Mouse (Mus musculus) lung, adult 2 months (tissue): ENCODE measurements at regions not wholly inside any gene's neighbourhood (a gene's known extent, or its start where the extent isn't known, plus 50 kb on each side); places are given as distances from the start of the nearest gene placed in this dataset.

ENCODE experiments used
- DNase-seq: peaks from one replicate; pipeline ENCODE4 v3.0.0; 2022
- H3K4me1 ChIP-seq: fragments of 200-500 bp; 2 replicates; pipeline ENCODE4 v1.6.1; 2011; ENCODE audit warnings: low read length; ENCODE audit not compliant: control insufficient read depth, insufficient read depth
- H3K4me3 ChIP-seq: fragments of 200-500 bp; replicated peaks from 2 replicates; pipeline ENCODE3; 2011; ENCODE audit warnings: low read depth, mild to moderate bottlenecking, control low read depth, low read length; ENCODE audit errors: extremely low read depth
- CTCF ChIP-seq: fragments of 200-500 bp; IDR thresholded peaks from 2 replicates; pipeline ENCODE4 v1.5.1; 2011; ENCODE audit warnings: mild to moderate bottlenecking, low read length, control low read depth; ENCODE audit not compliant: insufficient read depth
- POLR2A ChIP-seq: fragments of 200-500 bp; IDR thresholded peaks from 2 replicates; pipeline ENCODE4 v1.6.1; 2011; ENCODE audit warnings: low read depth, mild to moderate bottlenecking, control low read depth, low read length, borderline replicate concordance; ENCODE audit errors: extremely low read depth
- WGBS: fragments of 180-500 bp; shearing (Covaris S2); methylation state at CpG from one replicate; pipeline ENCODE4 v1.1.7; 2018; 5-methylcytosine and 5-hydroxymethylcytosine counted together

DNA sequence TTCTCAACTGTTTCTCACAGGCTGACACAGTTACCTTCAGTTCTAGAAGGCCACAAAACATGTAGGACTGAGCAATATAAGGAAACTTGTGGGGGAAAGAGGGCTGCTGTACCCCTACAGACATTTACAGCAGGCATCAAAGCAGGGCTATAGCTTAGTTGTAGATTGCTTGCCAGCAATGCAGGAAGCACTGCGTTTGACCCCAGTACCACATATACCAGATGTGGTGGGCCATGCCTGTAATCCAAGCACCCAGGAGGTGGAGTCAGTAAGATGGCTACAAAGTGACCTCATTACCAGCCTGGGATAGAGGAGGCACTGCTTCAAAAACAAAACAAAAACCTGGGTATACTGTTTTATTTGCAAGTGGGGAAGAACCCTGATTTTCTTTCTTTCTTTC, 165.3 kb upstream of the Bcl6 start:
- 37% methylated on average over 1 of the region's 1 CpGs for WGBS

DNA sequence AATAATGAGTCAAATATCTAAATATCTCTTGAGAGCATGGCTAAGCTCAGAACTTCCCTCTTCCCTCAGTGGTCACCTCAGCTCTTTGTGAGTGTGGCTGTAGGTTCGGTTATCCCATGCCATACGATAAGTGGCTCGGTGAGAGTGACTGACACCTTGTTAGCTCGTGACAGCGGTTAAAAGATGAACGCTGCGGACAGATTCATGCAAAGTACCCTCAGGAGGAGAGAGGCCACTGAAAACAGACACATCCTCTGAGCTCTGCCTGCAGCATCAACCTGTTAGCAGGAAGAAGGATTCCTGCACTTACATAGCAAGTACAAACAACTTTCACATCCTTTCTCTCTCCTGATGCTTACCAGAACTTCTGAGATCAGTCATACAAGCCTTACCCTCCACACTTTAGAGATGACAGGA, 163.2 kb upstream of the Bcl6 start:
- DNase-seq: no peak
- Histone ChIP-seq H3K4me3 (no peak overlapping the region), H3K4me1 (no peaks in the 10 kb centered on the region)
- TF ChIP-seq CTCF (no peak), POLR2A (no peak)
- WGBS: 46% methylated on average over 7 of the region's 7 CpGs

More for the DNA sequence above, 165.3 kb upstream of the Bcl6 start:
- no peak for TF ChIP-seq POLR2A
- no peak for TF ChIP-seq CTCF
- no peak for DNase-seq
- no peaks in the 10 kb centered on the region for H3K4me1 ChIP-seq
- H3K4me3 ChIP-seq: no peak overlapping the region

DNA sequence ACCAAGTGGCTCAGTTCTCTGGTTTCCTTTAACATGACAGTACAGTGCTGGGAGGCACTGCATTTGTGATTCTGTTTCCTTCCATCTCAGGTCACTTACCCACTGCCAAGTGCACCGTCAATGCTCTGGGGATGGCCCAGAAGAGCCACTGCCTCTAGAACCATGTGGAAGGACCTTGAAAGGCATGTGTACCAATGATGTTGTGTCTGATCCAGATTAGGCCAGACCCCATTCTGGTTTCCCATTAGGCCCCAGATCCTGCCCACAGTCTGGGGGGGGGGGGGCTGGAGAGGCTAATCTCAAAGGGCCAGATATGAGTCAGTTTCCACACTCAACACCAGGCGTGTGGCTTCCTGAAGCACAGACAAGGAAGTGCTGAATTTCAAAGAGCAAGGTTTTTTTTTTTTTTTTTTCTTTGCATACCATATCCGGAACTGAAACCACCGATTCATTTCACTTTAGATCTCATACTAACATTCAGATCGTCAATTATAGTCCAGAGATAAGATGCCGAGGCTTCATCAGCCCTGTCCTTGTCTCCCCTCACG, 162.6 kb upstream of the Bcl6 start:
- H3K4me3 ChIP-seq: no peak overlapping the region
- no peaks in the 10 kb centered on the region for H3K4me1 ChIP-seq
- no peak for DNase-seq
- TF ChIP-seq CTCF (no peak), POLR2A (no peak)
- 36% methylated on average over 7 of the region's 7 CpGs for WGBS

DNA sequence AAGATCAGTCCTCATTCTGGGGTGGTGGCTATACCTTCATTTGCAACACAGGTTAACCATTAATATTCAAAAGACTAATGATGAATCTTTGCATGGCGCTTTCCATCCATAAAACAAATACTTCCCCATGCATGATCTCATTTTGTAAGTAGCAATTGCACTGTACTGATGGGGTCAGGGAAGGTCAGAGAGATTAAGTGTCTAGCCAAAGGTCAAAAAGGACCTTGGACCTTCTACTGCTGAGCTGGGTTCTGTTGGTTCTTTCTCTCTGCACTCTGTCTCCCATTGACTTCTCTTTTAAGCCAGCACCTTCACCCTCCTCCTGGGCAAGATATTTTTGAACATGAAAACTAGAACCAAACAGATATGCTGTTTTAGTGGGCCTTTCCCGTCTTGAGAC, 161.9 kb upstream of the Bcl6 start:
- DNase-seq: no peak
- no peak for TF ChIP-seq CTCF

DNA sequence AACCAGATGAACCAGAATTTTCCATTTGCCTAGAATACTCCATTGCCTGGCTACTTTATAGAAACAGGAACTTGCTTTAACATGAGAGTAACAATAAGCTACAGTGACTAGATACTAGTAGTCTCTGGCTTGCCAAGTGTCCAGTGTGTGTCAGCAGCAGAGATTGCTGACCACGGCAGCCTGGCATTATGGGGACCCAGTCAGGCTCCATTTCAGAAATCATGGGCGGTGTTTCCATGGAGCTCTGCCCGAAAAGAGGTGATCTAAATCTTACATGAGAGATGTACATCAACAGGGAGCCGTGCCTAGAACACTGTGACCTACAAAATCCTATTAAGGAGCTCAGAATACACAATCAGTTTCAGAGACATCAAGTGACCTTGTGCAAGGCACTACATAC, 160.8 kb upstream of the Bcl6 start:
- H3K4me3 ChIP-seq: no peak overlapping the region
- WGBS: 83% methylated on average over 4 of the region's 4 CpGs
- no peak for DNase-seq
- no peak for TF ChIP-seq CTCF
- no peak for TF ChIP-seq POLR2A
- no peaks in the 10 kb centered on the region for H3K4me1 ChIP-seq

More for the DNA sequence above, 161.9 kb upstream of the Bcl6 start:
- Histone ChIP-seq H3K4me1 (no peaks in the 10 kb centered on the region), H3K4me3 (no peak overlapping the region)
- 81% methylated on average over 2 of the region's 2 CpGs for WGBS

DNA sequence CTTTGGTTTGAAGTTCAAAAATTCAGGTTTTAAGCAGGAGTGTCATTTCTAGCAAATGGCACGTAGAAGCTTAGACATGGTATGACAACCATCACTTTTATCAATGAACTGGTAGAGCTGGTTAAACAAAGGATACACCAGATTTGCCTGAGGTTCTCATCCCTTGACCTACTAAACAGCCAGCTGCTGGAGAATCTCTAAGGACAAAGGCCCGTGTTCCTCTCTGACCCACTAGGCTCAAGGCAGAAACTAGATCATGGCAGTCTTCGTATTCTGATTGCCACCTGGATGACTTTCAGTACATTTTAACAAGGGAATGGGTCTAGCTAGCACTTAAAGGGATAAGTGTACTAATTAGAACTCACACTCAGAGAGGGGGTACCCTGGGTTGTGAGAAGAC, 155.2 kb upstream of the Bcl6 start:
- H3K4me3 ChIP-seq: no peak overlapping the region
- no peaks in the 10 kb centered on the region for H3K4me1 ChIP-seq
- 90% methylated on average over 3 of the region's 3 CpGs for WGBS
- no peak for DNase-seq
- no peak for TF ChIP-seq POLR2A
- no peak for TF ChIP-seq CTCF

DNA sequence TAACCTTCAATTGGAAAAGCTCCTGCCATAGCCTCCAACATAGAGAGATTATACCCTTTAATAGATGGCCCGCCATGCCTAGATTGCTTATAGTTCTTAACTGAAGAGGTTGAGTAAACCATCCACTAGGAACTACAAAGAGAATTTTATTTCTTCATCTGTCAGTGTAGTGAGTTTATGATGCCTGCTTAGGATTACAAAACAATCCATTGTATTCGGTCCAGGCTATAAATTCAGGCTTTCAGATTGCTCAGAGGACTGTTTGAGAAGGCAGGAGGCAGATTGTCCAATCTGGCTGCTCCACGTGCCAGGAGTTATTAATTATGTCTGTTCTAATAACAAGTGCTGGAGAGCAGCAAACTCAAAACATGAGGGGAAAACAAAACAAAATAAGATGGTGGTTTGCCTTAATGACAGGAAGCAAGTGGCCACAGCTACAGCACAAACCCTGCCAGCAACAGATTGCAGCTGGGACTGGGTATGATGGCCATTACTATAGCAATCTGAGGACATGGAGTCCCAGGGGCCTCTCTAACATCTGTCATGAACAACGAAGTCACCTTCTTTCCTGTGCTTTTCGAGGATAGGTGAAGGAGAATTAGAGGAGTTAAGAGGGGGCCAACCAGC, 154.4 kb upstream of the Bcl6 start:
- no peak overlapping the region for H3K4me3 ChIP-seq
- TF ChIP-seq CTCF (no peak), POLR2A (no peak)
- H3K4me1 ChIP-seq: no peaks in the 10 kb centered on the region
- WGBS: 53% methylated on average over 5 of the region's 5 CpGs
- no peak for DNase-seq

DNA sequence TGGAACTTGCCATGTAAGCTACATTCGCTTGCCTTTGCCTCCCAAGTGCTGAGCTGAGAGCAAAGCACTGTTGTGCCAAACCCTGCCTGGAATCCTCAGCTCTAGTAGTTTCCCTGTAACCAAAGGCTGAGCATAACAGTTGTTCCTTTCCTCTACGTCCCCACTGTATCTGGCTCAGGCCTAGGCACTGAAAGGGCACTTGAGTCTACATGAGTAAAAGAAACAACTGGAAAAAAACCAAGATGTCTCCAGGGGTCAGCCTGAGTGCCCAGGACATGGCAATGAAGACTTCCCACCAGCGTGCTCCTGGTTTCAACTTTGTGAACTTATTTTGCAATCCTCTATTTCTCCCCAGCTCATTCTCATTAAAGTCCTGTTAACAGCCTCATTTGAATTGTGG, 150.5 kb upstream of the Bcl6 start:
- no peak for TF ChIP-seq CTCF
- TF ChIP-seq POLR2A: no peak
- 76% methylated on average over 3 of the region's 3 CpGs for WGBS
- Histone ChIP-seq H3K4me3 (no peak overlapping the region), H3K4me1 (no peaks in the 10 kb centered on the region; the same call in 1 of the 2 replicates)
- no peak for DNase-seq

DNA sequence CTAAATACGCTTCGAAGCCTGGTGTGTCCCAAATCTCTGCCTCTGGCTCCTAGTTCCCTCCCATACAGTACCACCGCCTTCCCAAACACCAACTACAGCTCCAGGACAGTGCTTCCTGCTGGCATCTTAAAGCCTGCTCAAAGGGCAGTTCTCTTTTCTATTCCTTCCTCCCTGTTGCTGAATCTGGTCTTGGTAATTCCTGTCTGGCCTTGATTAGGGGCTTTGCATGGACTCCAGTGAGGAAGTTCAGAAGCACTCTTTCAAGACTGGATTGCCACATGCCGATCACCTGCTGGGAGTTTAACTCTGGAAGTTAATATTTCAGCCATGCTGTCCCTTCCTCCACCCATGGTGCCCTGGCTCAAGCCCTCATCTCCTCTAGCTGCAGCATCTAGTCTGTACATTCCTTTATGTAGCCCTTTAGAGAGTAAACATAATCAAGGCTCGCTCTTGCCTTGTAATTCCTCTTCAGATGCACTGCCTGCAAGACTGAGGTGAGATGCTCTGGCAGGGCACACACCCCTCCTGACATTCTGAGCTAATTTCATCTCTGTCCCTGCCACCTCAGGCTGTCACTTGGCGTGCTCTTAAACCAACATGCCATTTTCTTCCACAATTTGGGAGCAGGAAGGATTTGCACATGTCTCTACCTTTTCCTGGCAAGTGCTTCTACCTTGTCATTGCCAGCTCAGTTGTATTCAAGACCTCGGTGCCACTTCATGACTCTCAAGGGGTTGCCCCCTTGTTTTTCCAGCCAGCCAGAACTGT, 148.8 kb upstream of the Bcl6 start:
- H3K4me1 ChIP-seq: no peaks in the 10 kb centered on the region; the same call in 1 of the 2 replicates
- WGBS: 82% methylated on average over 7 of the region's 7 CpGs
- no peak for DNase-seq
- no peak for TF ChIP-seq POLR2A
- TF ChIP-seq CTCF: no peak
- H3K4me3 ChIP-seq: no peak overlapping the region

DNA sequence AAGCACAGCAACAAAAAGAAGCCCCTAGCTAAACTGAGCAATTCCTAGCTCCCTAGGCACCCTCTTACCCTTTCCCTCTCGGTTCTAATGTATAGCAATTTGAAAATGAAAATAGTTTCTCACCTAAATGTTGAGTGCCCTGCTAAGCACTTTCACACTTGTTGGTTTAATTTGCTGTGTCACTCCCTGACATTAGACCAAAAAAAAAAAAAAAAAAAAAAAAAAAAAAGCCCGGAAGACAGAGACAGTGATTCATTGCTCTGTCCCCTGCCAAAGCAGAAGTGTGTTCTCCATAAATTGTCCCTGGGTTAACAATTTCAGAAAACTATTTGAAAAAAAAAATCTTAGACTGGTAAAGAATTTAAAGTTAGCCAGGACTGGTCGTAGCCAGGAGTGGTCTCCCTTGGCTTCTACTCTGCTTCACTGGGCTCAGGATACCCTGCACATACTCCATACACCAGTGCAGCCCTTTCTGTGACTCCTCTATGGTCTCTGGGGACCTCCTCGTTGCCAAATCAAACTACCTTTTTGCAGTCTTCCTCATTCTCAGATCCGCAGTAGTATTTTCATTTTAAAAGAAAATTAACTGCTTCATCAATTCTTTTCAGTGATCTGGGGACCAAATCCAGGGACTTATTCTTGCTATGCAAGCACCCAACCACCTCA, 148.0 kb upstream of the Bcl6 start:
- Histone ChIP-seq H3K4me1 (no peaks in the 10 kb centered on the region; the same call in 1 of the 2 replicates), H3K4me3 (no peak overlapping the region)
- TF ChIP-seq POLR2A: no peak
- no peak for TF ChIP-seq CTCF
- whole genome bisulfite sequencing: 49% methylated on average over 5 of the region's 5 CpGs
- DNase-seq: no peak
